Mouse (Mus musculus) small intestine, adult 2 months (tissue): ENCODE data around the gene Dock9. TPM values are rescaled to one million over a fixed set of nuclear protein-coding genes. Genes with fewer than 3 reads are reported as not detected.

Source experiments
- H3K27ac ChIP-seq: fragments of 200-500 bp; 2 replicates; pipeline ENCODE4 v1.5.1; 2012; ENCODE audit warnings: low read depth, low read length, control low read depth, inconsistent platforms; ENCODE audit not compliant: insufficient read depth
- H3K27me3 ChIP-seq: fragments of 200-500 bp; 2 replicates; pipeline ENCODE4 v1.6.1; 2012; ENCODE audit warnings: mild to moderate bottlenecking, moderate library complexity, low read length, inconsistent platforms; ENCODE audit not compliant: control insufficient read depth, insufficient read depth
- H3K36me3 ChIP-seq: fragments of 200-500 bp; 2 replicates; pipeline ENCODE4 v1.6.1; 2012; ENCODE audit warnings: mild to moderate bottlenecking, low read length, control low read depth, inconsistent platforms; ENCODE audit not compliant: control insufficient read depth, insufficient read depth
- H3K4me1 ChIP-seq: fragments of 200-500 bp; 2 replicates; pipeline ENCODE4 v1.6.1; 2012; ENCODE audit warnings: low read length, inconsistent platforms, mixed read lengths; ENCODE audit not compliant: control insufficient read depth, insufficient read depth, insufficient read length
- H3K4me3 ChIP-seq: fragments of 200-500 bp; 2 replicates; pipeline ENCODE4 v1.5.1; 2012; ENCODE audit warnings: low read depth, mild to moderate bottlenecking, control low read depth, inconsistent platforms, low read length, moderate library complexity
- CTCF ChIP-seq: fragments of 200-500 bp; IDR thresholded peaks from 2 replicates; pipeline ENCODE4 v1.5.1; 2012; ENCODE audit warnings: low read depth, mild to moderate bottlenecking, control low read depth, inconsistent platforms, low read length, moderate library complexity, mixed read lengths; ENCODE audit not compliant: insufficient replicate concordance, insufficient read length; ENCODE audit errors: extremely low read depth
- POLR2A ChIP-seq: fragments of 200-500 bp; IDR thresholded peaks from 2 replicates; pipeline ENCODE4 v1.6.1; 2012; ENCODE audit warnings: low read depth, mild to moderate bottlenecking, control low read depth, inconsistent platforms, low read length, moderate library complexity
- WGBS: fragments of 180-500 bp; shearing (Covaris S2); methylation state at CpG from one replicate; pipeline ENCODE4 v1.1.7; 2018; 5-methylcytosine and 5-hydroxymethylcytosine counted together
- polyA plus RNA-seq: library from polyadenylated mRNA; depleted of rRNA; stranded (reverse); fragments of >200 nt; gene quantifications from 2 replicates; pipeline ENCODE4 v1.2.3, GENCODE M21; 2012

Gene Dock9
- polyA plus RNA-seq, 1 experiment, result 5.7 TPM

DNA sequence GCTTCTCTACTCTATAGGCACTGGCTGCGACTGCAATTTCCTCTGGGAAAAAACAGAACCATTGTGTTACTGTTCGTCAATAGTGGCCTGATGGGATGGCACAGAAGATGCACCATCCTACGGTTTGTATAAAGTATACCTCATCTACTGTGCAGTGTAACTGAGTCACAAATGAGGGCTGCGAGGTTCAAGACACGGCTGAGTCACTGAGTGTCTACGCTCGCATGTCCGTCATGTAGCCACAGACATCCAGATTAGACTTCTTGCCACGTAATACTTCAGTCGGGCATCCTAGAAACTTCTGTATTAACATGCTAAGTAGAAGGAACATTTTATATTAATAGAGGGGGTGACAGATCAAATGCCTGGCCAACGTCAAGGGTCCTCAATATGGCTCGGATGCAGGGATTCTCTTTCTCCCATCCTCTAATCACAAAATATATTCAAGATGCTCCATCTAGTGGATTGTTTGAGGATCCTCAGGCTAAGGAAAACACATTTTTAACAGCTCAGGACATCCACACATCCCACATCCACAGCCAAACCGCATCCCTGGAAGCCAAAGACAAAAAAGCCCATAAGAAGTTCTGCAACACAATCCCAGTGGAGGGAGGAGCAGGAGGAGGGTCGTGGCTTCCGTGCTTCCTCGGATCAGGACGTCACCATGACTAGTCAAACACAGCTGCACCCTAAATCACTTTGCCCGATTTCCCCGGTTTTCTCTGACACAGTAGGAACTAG lies 44.8 kb downstream of the Dock9 start:
- H3K4me3 ChIP-seq, result no peak overlapping the region
- TF ChIP-seq POLR2A, result no peak
- TF ChIP-seq CTCF, result no peak
- no peaks in the 10 kb centered on the region for H3K27me3 ChIP-seq
- H3K4me1 ChIP-seq, result no peaks in the 10 kb centered on the region
- H3K27ac ChIP-seq, result no peak overlapping the region
- 64% methylated on average over 19 of the region's 19 CpGs for WGBS
- H3K36me3 ChIP-seq, result no peaks in the 10 kb centered on the region

DNA sequence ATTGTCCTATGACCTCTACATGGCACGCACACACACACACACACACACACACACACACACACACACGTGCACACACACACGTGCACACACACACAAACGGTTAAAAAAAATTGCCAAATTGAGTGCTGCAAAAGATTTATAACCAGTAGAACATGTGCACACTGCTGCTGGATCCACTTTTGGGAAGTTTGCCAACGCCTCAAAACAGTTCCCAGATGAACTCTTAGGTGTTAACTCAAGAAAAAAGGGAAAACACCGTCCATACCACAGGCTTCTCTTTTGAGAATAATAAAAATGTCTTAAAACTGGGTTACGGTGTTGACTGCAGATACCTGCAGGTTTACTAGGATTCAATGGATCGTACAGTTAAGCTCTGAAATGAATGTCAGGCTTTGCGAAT lies 48.0 kb downstream of the Dock9 start:
- Histone ChIP-seq H3K4me3 (no peak overlapping the region), H3K27ac (no peak overlapping the region), H3K4me1 (no peaks in the 10 kb centered on the region), H3K27me3 (no peaks in the 10 kb centered on the region), H3K36me3 (no peaks in the 10 kb centered on the region)
- no peak for TF ChIP-seq POLR2A
- TF ChIP-seq CTCF, result no peak
- 78% methylated on average over 9 of the region's 9 CpGs for WGBS

DNA sequence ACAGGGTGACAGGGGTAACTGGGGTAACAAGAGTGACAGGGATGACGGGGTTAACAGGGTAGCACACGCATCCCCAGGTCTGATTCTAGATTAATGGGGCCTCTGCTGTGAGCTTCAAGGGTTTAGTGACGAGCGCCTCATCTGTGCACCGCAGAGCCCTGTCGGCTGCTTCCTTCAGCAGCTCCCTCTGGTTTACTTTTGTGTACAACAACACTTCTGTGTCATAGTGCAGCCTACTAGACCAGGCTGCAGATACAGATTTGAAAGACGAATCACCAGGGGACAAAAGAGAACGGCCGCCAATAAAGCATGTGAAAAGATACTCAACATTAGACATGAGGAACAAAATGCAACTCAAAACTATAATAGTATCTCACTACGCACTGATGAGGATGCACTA lies 48.6 kb downstream of the Dock9 start:
- no peak overlapping the region for H3K4me3 ChIP-seq
- H3K27me3 ChIP-seq, result no peaks in the 10 kb centered on the region
- TF ChIP-seq POLR2A (no peak), CTCF (no peak)
- H3K27ac ChIP-seq, result no peak overlapping the region
- H3K36me3 ChIP-seq, result no peaks in the 10 kb centered on the region
- 88% methylated on average over 10 of the region's 10 CpGs for WGBS
- no peaks in the 10 kb centered on the region for H3K4me1 ChIP-seq

DNA sequence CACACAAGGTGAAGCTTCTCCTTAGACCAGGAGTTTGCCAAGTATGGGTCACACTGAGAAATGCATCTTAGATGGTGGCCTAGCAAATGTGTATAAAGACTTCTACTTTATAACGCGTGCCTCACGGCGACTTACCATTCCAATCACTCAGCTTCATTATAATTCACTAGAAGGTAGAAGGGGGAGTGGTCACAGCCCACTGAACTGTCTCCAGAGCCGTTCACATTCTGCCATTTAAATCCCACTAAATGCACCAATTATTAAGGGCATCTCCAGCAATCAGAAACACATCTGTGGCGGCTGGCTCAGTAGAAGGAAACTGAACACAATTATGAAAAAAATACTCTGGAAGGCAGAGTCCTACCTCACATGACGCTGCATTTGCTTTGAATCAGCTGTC lies 50.3 kb downstream of the Dock9 start:
- WGBS, result 91% methylated on average over 7 of the region's 7 CpGs

DNA sequence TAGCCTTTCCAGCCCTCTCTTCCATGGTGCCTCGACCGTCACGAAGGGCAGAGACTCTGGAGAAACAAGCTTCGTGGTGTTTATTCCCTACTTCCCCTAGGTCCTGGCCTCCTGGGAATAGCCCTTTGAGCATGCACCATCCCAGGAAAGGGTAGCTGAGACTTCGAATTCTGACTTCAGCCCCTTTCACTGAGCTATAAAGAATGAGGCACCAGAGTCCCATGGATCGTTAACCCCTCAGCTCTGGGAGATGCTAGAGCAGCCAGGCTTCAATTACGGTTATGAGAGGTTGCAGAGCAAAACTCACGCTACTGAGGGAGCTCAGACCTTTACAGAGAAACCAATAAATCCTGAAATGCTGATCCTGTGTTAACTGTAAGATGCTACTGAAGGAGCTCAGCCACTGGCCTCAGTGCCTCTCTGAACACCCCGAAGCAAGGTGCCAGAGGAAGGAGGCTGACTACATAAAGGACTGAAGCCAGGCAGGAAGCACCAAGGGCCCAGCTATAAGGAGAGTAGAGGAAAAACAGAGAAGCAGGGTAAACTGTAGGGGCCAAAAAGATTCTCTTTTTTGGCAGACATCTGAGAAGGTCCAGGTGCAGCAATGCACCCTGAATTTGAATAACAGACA lies 53.7 kb downstream of the Dock9 start:
- Histone ChIP-seq H3K4me3 (no peak overlapping the region), H3K27me3 (no peaks in the 10 kb centered on the region), H3K4me1 (no peaks in the 10 kb centered on the region), H3K27ac (no peak overlapping the region), H3K36me3 (no peaks in the 10 kb centered on the region)
- WGBS, result 83% methylated on average over 9 of the region's 9 CpGs
- TF ChIP-seq CTCF, result no peak
- no peak for TF ChIP-seq POLR2A

More for the DNA sequence above, 50.3 kb downstream of the Dock9 start:
- no peaks in the 10 kb centered on the region for H3K36me3 ChIP-seq
- no peak for TF ChIP-seq POLR2A
- no peaks in the 10 kb centered on the region for H3K27me3 ChIP-seq
- H3K4me3 ChIP-seq, result no peak overlapping the region
- H3K27ac ChIP-seq, result no peak overlapping the region
- no peaks in the 10 kb centered on the region for H3K4me1 ChIP-seq

DNA sequence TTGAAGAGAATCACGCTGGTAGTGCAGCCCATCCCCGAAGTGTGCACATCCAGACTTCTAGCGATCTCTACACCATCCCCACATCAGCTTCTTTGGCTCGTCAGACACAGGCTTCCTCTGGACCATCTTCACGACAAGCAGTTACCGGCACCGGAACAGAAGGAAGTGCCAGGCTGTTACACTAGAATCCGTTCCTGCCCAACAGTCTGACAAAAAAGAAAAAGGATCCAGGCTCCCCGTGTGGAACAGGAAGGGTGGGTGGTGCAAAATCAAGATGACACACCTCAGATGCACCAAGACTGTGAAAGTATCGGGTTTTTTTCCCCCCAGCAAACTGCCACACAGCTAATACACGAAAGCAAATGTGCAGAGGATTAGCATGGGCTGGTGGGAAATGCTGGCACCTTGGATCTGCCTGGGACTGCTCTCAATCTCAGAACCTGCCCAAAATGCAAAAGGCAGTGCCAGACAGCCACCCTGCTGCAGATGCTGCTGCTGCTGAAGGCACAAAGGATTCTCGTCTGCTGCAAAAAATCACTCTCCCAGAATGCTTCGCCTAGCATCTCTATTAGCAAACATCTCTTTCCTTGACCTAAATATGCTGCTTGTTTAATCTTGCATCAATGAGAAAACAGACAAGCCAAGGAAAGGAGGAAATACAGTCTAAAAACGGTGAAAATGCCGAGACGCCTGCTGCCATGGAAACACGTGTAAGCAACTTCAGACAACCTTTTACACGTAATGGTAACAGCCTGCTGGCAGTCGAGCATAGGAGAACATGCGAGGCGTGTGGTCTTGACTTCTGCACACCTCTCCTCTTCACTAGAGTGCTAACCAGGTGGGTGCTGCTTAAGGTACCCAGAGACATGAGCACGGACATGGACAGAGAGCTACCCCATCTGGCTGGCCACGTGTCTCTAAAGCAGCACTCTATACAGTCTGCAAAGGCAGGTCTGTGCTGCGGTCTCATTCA lies 58.9 kb downstream of the Dock9 start:
- Histone ChIP-seq H3K27ac (no peak overlapping the region), H3K27me3 (no peaks in the 10 kb centered on the region), H3K4me3 (no peak overlapping the region), H3K4me1 (no peaks in the 10 kb centered on the region), H3K36me3 (no peaks in the 10 kb centered on the region)
- WGBS, result 65% methylated on average over 24 of the region's 24 CpGs
- TF ChIP-seq CTCF, result no peak
- no peak for TF ChIP-seq POLR2A

DNA sequence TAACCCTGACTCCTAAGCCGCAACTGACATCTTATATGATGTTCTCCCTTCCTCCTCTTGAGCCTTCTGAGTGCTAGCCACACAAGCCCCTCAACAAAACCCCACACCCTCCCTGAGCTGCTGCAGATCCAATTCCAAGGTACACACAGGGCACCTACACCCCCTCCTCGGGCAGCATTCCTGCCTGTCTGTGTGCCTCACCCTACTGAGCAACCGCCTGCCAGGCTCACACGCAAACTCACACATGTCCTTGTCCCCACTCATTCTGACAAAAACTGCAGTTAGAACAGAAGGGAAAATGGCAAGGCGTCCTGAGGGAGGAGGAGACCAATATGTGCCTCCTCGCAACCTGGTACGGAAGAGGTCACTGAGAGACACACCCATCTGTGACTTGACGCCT lies 60.4 kb downstream of the Dock9 start:
- Histone ChIP-seq H3K4me1 (no peaks in the 10 kb centered on the region), H3K4me3 (no peak overlapping the region), H3K27ac (no peak overlapping the region), H3K27me3 (no peaks in the 10 kb centered on the region), H3K36me3 (no peaks in the 10 kb centered on the region)
- WGBS, result 83% methylated on average over 8 of the region's 8 CpGs
- TF ChIP-seq CTCF (no peak), POLR2A (no peak)
